Mouse (Mus musculus): ENCODE results near the gene Cdc42ep1. TPM values are rescaled to one million over a fixed set of nuclear protein-coding genes. Genes with fewer than 3 reads are reported as not detected.
"Not testable (repeated sequence)": the region's sequence is repeated elsewhere in the genome, so short reads cannot be mapped to it uniquely, and the experiment has no call there.

Cdc42ep1 gene
- polyA plus RNA-seq, 2 experiments from 2014 or later: not detected

- no peak for ATAC-seq
These were observed 11.4 kb upstream of the Cdc42ep1 start for GRCm38 (mm10) chr15:78830742-78831719.

- no peak for ATAC-seq
These were observed 10.4 kb upstream of the Cdc42ep1 start for GRCm38 (mm10) chr15:78831720-78832657.

DNA sequence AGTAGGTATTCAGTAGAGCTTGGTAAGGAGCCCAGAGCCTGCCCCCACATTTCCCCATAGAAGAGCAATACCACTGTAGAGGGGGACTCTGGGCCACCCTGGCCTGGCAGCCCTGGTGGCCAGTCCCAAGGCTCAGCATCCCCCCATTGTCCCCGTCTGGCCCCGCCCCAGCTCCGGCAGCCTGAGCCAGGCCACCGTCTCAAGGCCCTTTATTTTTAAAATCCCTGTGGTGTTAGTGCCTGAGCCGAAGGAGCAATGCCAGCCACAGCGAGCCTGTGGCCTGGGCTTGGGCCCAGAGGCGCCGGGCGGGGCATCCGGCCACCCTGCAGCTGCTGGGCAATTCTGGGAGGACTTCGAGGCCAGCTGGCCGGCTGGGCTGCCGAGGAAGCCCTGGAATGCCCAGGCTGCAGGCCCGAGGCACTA is 9.7 kb upstream of the Cdc42ep1 start:
- no peak for ATAC-seq

DNA sequence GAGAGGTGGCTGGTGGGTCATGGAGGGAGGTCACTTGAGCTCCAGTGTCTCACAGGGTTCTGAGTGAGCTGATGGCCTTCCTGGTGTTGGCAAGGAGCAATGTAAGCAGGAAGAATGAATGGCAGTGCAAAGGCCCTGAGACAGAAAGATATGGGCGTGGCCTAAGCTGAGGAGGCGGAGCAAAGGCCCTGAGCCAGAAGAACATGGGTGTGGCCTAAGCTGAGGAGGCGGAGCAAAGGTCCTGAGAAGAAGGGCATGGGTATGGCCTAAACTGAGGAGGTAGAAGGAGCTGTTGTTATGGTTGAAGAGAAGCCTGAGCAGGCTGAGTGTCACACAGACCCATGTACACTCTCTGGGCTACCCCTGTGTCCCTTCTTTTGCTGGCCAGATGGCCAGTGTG is 8.8 kb upstream of the Cdc42ep1 start:
- no peak for ATAC-seq

DNA sequence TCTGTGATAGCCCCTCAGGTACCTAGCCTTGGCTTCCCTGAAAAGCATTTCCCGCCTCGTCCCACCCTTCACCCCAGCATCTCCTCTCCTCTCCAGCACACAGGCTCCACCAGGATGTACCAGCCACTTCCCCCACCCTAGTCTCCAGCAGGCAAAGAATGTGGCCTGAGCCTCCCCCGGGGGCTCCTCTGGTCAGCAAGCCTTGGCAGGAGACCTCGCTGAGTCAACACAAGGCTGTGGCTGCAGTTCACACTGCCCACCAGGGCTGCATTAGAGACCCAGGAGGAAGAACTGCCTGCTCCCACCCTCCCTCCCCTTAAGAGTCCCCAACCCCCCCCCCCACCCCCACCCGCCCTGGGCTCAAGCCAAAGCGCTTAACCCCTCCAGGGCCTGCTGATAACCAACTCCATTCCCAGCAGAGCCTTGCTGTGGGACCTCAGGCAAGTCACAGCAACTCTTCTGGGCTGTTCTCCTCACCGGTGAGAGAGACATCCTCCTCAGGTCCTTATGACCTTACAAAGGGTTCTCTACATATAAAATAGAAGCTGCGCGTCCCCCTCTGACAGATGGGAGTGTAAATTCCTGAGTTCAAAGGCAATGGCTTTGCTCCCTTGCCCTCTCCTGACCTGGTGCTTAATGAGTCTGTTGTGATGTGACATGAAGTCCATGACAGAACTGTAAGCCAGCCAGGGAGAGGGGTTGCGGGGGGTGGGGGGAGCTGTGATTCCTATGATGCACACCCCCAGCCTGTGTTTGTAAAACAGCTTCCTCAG is 8.0 kb upstream of the Cdc42ep1 start:
- ATAC-seq: no peak

DNA sequence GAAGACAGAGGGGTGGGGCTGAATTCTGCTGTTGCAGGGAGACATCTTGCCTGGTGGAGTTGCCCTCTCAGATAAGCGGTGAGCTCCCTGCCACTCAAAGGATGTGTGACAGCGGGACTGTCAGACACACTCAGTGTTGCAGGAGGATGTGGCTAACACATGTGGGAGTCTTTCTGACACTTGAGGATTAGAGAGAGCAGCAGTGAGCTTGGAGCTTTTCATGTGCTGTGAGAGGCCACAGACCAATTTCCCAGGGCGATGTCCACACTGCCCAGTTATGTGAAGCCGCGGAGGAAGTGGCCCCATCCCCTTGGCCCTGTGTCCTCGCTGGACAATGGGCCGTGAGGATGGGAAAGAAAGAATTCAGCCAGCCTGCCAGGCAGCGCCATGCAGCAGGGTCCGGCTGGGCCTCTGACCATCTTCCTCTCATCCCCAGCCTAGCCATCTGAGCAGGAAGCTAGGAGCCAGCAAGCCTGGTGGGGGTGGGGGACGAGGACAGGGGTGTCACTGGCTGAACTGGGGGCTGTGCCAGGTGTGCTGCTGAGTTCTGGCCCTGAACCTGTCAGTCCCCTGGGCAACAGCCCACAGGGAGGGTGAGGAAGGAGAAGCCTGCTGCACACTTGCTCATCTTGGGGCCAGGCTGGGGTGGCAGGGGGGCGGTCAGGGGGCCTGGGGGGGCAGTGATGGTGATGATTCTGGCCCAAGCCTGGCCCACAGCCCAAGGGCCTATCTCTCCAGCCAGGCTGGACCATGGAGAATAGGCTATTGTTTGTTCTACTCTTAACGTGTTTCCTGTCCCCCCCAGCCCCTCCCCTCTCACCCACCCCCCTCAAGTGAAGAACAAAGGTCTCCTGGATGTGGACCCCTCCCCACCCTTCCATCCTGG is 7.0 kb upstream of the Cdc42ep1 start:
- peak; percentile 87 for ATAC-seq

- ATAC-seq: no peak
These were observed 6.3 kb upstream of the Cdc42ep1 start for GRCm38 (mm10) chr15:78836086-78836621.

GRCm38 (mm10) chr15:78839744-78840143 is 2.7 kb upstream of the Cdc42ep1 start:
- ATAC-seq: no peak

- no peak for ATAC-seq
These were observed 2.2 kb upstream of the Cdc42ep1 start for GRCm38 (mm10) chr15:78840241-78840640.

DNA sequence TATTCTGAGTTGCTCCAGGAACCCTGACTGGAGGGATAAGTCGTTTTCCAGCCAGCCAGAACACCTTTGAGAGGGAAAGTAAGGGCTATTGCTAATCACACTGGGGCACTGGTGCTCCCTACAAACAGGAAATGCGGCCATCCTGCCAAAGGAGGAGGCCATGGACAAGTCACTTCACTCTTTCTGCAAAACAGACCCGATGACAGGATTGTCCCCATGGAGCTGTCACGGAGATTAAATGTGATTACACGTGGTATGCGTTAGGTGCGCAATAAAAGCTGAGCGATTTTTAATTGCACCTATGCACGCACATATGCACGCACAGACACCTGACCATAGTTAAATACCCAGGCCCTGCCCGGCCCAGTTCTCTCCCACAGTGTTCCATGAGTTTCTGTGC is 1.7 kb upstream of the Cdc42ep1 start:
- ATAC-seq: no peak

DNA sequence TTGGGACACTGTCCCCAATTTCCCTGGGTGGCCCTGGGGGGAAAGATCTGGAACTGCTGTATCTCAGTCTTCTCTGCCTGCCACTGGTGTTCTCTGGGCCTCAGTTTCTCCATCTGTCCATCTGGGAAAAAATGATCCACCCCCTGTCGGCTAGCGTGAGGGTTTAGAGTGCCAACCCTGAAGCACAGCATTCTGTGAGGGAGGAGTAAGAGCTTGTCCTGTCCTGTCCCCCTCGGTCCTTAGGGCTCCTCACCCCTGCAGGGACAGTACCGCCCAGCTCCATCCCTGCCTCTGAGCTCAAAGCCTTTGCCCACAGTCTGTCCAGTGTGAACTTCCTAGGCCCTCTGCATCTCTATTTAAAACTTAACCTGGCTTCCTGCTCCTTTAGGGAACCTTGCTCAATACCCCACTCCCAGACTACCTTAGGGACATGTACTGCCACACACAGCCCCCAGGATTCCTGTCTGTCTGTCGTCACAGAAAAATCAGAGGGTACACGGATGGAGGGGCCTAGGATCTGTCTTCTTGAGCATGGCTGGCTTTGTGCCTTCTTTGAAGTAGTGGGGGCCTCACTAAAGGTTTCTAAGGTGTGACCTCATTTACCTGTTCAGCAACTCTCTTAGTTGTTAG is 1.1 kb upstream of the Cdc42ep1 start:
- no peak for ATAC-seq

GRCm38 (mm10) chr15:78843581-78844469 is 1.4 kb downstream of the Cdc42ep1 start:
- ATAC-seq: no peak

GRCm38 (mm10) chr15:78844791-78845190 is 2.4 kb downstream of the Cdc42ep1 start:
- no peak for ATAC-seq

- ATAC-seq: no peak
These were observed 2.9 kb downstream of the Cdc42ep1 start for GRCm38 (mm10) chr15:78845321-78845720.

DNA sequence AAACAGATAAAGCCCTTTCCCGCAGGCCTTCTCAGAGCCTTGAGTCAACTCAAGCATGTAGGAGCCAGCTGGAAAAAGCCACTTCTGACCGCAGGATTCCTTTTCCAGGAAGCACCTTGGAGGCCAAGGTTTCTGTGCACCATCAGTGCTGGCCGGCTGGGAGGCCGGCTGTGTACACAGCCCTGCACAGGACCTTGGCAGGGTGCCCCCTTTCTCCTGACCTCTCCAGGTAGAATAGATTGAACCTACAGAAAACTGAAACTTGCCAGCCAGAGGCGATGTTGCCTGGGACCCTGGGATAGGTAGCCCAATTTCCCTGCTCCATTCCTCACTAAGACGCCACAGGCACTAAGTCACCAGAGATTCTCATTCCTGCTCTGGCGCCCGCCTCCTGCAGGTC is 3.4 kb downstream of the Cdc42ep1 start:
- no peak for ATAC-seq

DNA sequence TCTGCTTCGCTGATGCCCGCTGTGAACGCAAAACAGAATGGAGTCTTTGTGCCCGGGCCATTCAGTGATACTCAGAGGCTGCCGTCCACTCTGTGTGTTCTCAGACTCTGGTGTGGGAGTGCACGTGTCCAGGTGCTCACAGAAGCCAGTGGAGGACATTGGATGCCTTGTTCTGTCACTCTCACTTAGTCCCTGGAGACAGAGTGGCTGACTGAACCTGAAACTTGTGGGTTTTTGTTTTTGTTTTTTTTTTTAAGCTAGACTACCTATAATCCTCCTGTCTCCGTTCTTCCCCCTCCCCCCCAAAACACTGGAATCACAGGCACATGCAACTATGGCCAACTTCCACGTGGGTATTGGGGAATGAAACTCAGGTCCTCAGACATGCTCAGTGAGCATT is 3.9 kb downstream of the Cdc42ep1 start:
- no peak for ATAC-seq

GRCm38 (mm10) chr15:78846805-78847204 is 4.4 kb downstream of the Cdc42ep1 start:
- not testable (repeated sequence) for ATAC-seq

DNA sequence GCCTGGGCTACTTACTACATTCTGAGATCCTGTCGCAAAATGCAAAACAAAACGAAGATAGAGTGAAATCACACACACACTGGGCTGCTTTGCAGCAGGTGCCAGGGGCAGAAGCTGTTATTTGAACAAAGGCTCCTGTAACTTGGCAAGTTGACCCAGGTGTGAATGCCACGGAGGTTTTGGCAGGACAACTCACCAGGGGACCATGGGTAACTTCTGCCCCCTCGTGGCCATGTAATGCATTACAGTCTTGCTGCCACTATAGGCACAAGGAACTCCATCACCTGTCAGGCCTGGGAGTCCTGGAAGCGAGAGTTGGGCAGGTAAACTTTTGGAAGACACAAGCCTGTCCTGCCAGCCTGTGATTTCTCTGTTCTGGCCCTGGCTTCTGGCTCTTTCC is 6.0 kb downstream of the Cdc42ep1 start:
- peak; percentile 48 for ATAC-seq

DNA sequence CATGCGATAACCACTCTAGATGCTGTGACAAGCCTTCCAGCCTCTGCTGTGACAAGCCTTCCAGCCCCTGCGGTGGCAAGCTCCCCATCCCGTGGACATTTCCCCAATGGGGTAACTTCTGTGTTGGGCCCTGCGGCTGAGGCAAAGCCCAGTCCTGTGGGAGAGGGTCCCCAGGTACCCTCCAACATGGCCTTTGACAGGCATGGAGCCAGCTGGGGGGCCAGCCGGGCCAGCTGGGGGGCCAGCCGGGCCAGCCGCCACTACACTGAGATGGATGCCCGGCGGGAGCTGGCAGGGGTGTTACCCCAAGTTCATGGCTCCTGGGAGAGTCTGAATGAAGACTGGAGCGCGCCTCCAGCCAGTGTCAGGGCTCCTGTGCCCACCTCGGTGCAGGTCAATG is 7.1 kb downstream of the Cdc42ep1 start:
- no peak for ATAC-seq
